Mouse (Mus musculus): ENCODE measurements around the gene Flnb. TPM values are rescaled to one million over a fixed set of nuclear protein-coding genes. Genes with fewer than 3 reads are reported as not detected.

Flnb gene
- polyA plus RNA-seq, 1 experiment from 2014 or later = 14.4 TPM

DNA sequence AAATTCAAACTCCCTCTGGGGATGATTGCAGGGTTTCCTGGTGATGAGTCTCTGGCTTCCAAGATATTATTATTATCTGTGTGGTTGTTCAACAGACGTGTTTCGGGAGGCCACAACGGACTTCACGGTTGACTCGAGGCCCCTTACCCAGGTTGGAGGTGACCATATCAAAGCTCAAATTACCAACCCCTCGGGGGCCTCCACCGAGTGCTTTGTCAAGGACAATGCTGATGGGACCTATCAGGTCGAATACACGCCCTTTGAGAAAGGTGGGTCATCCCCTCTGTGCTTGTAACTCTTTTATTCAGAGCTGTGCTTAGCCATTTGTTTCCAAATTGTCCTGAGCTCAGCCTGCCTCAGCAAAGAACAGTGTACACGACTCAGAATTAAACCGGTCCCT lies 89.3 kb downstream of the Flnb start:
- no peaks in the 10 kb centered on the region for H3K36me3 ChIP-seq (ENCODE audit: control insufficient read depth, insufficient read depth, low read length)
- H3K4me2 ChIP-seq (ENCODE audit: low read depth) = no peak overlapping the region
- H3K4me3 ChIP-seq (ENCODE audit: low read depth, low read length) = no peak overlapping the region
- no peak overlapping the region for H3K27ac ChIP-seq (ENCODE audit: low read depth, low read length)
- no peaks in the 10 kb centered on the region for H3K27me3 ChIP-seq (ENCODE audit: control insufficient read depth, insufficient read depth, low read length)
- no peak for DNase-seq (ENCODE audit: low spot score)
- H3K9ac ChIP-seq (ENCODE audit: low read length) = no peak overlapping the region
- WGBS = 83% methylated on average over 11 of the region's 11 CpGs
- no peaks in the 10 kb centered on the region for H3K9me3 ChIP-seq (ENCODE audit: control insufficient read depth, low read length)
- ATAC-seq (ENCODE audit: insufficient read depth, low FRiP score, low TSS enrichment) = no peak
- no peaks in the 10 kb centered on the region for H3K4me1 ChIP-seq (ENCODE audit: control insufficient read depth, insufficient read depth, low read length)

DNA sequence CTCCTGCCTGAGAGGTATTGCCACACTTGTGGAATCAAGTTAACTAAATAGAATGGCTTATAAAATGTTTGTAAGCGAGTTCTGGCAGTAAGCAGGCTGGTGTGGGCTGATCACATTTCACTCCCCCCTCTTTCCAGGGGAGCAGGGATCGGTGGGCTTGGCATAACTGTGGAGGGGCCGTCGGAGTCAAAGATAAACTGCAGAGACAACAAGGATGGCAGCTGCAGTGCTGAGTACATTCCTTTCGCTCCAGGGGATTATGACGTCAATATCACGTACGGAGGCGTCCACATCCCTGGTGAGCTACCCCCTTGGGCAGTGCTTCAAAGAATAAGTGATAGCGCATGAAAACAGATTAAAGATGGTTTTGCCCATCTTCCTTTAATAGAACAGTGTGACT lies 91.7 kb downstream of the Flnb start:
- Histone ChIP-seq H3K4me2 (ENCODE audit: low read depth) (no peak overlapping the region), H3K4me3 (ENCODE audit: low read depth, low read length) (no peak overlapping the region), H3K9me3 (ENCODE audit: control insufficient read depth, low read length) (no peaks in the 10 kb centered on the region), H3K9ac (ENCODE audit: low read length) (no peak overlapping the region), H3K27ac (ENCODE audit: low read depth, low read length) (no peak overlapping the region), H3K4me1 (ENCODE audit: control insufficient read depth, insufficient read depth, low read length) (no peaks in the 10 kb centered on the region), H3K27me3 (ENCODE audit: control insufficient read depth, insufficient read depth, low read length) (no peaks in the 10 kb centered on the region), H3K36me3 (ENCODE audit: control insufficient read depth, insufficient read depth, low read length) (no peaks in the 10 kb centered on the region)
- ATAC-seq (ENCODE audit: insufficient read depth, low FRiP score, low TSS enrichment) = no peak
- no peak for DNase-seq (ENCODE audit: low spot score)
- 72% methylated on average over 10 of the region's 10 CpGs for WGBS

- ATAC-seq (ENCODE audit: insufficient read depth, low FRiP score, low TSS enrichment) (no peak), DNase-seq (ENCODE audit: low spot score) (no peak)
- Histone ChIP-seq H3K4me3 (ENCODE audit: low read depth, low read length) (no peak overlapping the region), H3K27me3 (ENCODE audit: control insufficient read depth, insufficient read depth, low read length) (no peaks in the 10 kb centered on the region), H3K4me1 (ENCODE audit: control insufficient read depth, insufficient read depth, low read length) (no peaks in the 10 kb centered on the region), H3K9ac (ENCODE audit: low read length) (no peak overlapping the region), H3K36me3 (ENCODE audit: control insufficient read depth, insufficient read depth, low read length) (peaks cover 4% of the 10 kb centered on the region; the same call in 1 of the 2 replicates), H3K27ac (ENCODE audit: low read depth, low read length) (no peak overlapping the region), H3K9me3 (ENCODE audit: control insufficient read depth, low read length) (no peaks in the 10 kb centered on the region), H3K4me2 (ENCODE audit: low read depth) (no peak overlapping the region)
- WGBS = 70% methylated on average over 7 of the region's 7 CpGs
These were observed 96.1 kb downstream of the Flnb start for GRCm38 (mm10) chr14:7913842-7914241.

DNA sequence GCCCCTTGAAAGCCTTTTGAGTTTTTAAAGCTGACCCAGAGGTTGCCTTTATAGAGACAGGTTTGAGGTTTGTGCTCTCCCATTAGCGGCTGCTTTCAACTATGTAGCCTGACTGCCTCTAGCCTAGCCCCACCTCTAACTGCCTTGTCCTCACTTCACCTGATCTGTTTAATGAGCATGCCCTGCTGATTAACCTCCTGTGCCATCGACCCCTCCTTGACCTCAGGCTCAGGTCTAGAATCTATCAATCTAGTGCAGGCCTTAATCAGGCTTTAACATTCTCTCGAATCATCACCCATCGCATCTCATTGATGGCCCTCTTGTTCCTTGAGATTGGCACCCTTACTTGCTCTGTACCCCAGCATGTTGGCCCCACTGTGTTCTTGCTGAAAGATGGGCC lies 96.7 kb downstream of the Flnb start:
- H3K4me1 ChIP-seq (ENCODE audit: control insufficient read depth, insufficient read depth, low read length) = no peaks in the 10 kb centered on the region
- H3K9me3 ChIP-seq (ENCODE audit: control insufficient read depth, low read length) = no peaks in the 10 kb centered on the region
- H3K4me2 ChIP-seq (ENCODE audit: low read depth) = no peak overlapping the region
- no peak overlapping the region for H3K27ac ChIP-seq (ENCODE audit: low read depth, low read length)
- ATAC-seq (ENCODE audit: insufficient read depth, low FRiP score, low TSS enrichment) (no peak), DNase-seq (ENCODE audit: low spot score) (no peak)
- WGBS = 80% methylated on average over 4 of the region's 4 CpGs
- no peak overlapping the region for H3K9ac ChIP-seq (ENCODE audit: low read length)
- peaks cover 4% of the 10 kb centered on the region; the same call in 1 of the 2 replicates for H3K36me3 ChIP-seq (ENCODE audit: control insufficient read depth, insufficient read depth, low read length)
- no peaks in the 10 kb centered on the region for H3K27me3 ChIP-seq (ENCODE audit: control insufficient read depth, insufficient read depth, low read length)
- H3K4me3 ChIP-seq (ENCODE audit: low read depth, low read length) = no peak overlapping the region

- Histone ChIP-seq H3K9me3 (ENCODE audit: control insufficient read depth, low read length) (no peaks in the 10 kb centered on the region), H3K36me3 (ENCODE audit: control insufficient read depth, insufficient read depth, low read length) (peaks cover 4% of the 10 kb centered on the region; the same call in 1 of the 2 replicates), H3K4me1 (ENCODE audit: control insufficient read depth, insufficient read depth, low read length) (no peaks in the 10 kb centered on the region), H3K4me3 (ENCODE audit: low read depth, low read length) (no peak overlapping the region), H3K27me3 (ENCODE audit: control insufficient read depth, insufficient read depth, low read length) (no peaks in the 10 kb centered on the region), H3K27ac (ENCODE audit: low read depth, low read length) (no peak overlapping the region), H3K9ac (ENCODE audit: low read length) (no peak overlapping the region), H3K4me2 (ENCODE audit: low read depth) (no peak overlapping the region)
- WGBS = 90% methylated on average over 6 of the region's 6 CpGs
- DNase-seq (ENCODE audit: low spot score) (no peak), ATAC-seq (ENCODE audit: insufficient read depth, low FRiP score, low TSS enrichment) (no peak)
These were observed 100.6 kb downstream of the Flnb start for GRCm38 (mm10) chr14:7918150-7918991.

GRCm38 (mm10) chr14:7919309-7919708 lies 101.6 kb downstream of the Flnb start:
- H3K9me3 ChIP-seq (ENCODE audit: control insufficient read depth, low read length) = no peaks in the 10 kb centered on the region
- H3K27ac ChIP-seq (ENCODE audit: low read depth, low read length) = no peak overlapping the region
- DNase-seq (ENCODE audit: low spot score) = no peak
- WGBS = 95% methylated on average over 5 of the region's 5 CpGs
- no peak overlapping the region for H3K4me3 ChIP-seq (ENCODE audit: low read depth, low read length)
- peaks cover 6% of the 10 kb centered on the region; the same call in 1 of the 2 replicates for H3K36me3 ChIP-seq (ENCODE audit: control insufficient read depth, insufficient read depth, low read length)
- H3K4me2 ChIP-seq (ENCODE audit: low read depth) = no peak overlapping the region
- no peaks in the 10 kb centered on the region for H3K27me3 ChIP-seq (ENCODE audit: control insufficient read depth, insufficient read depth, low read length)
- H3K4me1 ChIP-seq (ENCODE audit: control insufficient read depth, insufficient read depth, low read length) = no peaks in the 10 kb centered on the region
- no peak for ATAC-seq (ENCODE audit: insufficient read depth, low FRiP score, low TSS enrichment)
- H3K9ac ChIP-seq (ENCODE audit: low read length) = no peak overlapping the region

DNA sequence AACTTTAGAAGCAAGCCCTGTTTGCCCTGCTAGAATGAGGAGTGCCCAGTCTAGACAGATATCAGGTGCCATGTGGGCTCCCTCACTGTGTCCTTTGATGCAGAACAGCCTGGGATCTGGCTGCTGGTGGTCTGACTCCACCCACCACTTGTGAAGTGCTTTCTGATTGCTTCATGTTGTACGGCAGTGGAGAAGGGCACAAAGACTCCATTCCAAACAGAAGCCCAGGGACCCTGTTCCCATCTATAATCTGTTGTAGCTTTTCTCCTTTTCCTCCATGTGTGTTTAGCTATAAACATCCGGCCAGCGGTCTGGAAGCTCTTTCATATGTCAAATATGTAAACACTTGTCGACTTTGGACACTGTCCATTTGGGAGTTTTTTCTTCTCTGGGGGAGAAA lies 102.2 kb downstream of the Flnb start:
- Histone ChIP-seq H3K36me3 (ENCODE audit: control insufficient read depth, insufficient read depth, low read length) (peaks cover 6% of the 10 kb centered on the region; the same call in 1 of the 2 replicates), H3K4me3 (ENCODE audit: low read depth, low read length) (no peak overlapping the region), H3K27ac (ENCODE audit: low read depth, low read length) (no peak overlapping the region), H3K9ac (ENCODE audit: low read length) (no peak overlapping the region), H3K4me1 (ENCODE audit: control insufficient read depth, insufficient read depth, low read length) (no peaks in the 10 kb centered on the region), H3K27me3 (ENCODE audit: control insufficient read depth, insufficient read depth, low read length) (no peaks in the 10 kb centered on the region), H3K4me2 (ENCODE audit: low read depth) (no peak overlapping the region), H3K9me3 (ENCODE audit: control insufficient read depth, low read length) (no peaks in the 10 kb centered on the region)
- DNase-seq (ENCODE audit: low spot score) (no peak), ATAC-seq (ENCODE audit: insufficient read depth, low FRiP score, low TSS enrichment) (no peak)
- WGBS = 80% methylated on average over 4 of the region's 4 CpGs

DNA sequence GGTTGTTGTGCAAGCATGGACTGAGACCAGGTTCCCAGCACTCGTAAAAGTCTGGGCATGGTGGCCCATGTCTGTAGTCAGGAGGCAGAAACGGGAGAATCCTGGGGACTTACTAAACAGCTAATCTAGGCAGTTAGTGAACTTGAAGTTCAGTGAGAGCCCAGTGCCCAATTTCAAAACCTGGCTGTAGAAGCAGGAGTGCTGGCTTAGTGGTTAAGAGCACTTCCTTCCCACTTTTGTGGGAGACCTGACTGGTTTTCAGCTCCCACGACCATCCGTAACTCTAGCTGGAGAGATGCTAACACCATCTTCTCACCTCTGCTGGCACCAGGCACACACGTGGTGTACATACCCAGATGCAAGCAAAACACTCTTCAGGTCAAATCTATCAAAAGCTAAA lies 103.7 kb downstream of the Flnb start:
- no peak overlapping the region for H3K4me3 ChIP-seq (ENCODE audit: low read depth, low read length)
- no peaks in the 10 kb centered on the region for H3K27me3 ChIP-seq (ENCODE audit: control insufficient read depth, insufficient read depth, low read length)
- H3K9me3 ChIP-seq (ENCODE audit: control insufficient read depth, low read length) = no peaks in the 10 kb centered on the region
- H3K27ac ChIP-seq (ENCODE audit: low read depth, low read length) = no peak overlapping the region
- no peak for DNase-seq (ENCODE audit: low spot score)
- no peaks in the 10 kb centered on the region for H3K4me1 ChIP-seq (ENCODE audit: control insufficient read depth, insufficient read depth, low read length)
- H3K36me3 ChIP-seq (ENCODE audit: control insufficient read depth, insufficient read depth, low read length) = peaks cover 6% of the 10 kb centered on the region
- WGBS = 89% methylated on average over 5 of the region's 5 CpGs
- H3K9ac ChIP-seq (ENCODE audit: low read length) = no peak overlapping the region
- no peak overlapping the region for H3K4me2 ChIP-seq (ENCODE audit: low read depth)
- ATAC-seq (ENCODE audit: insufficient read depth, low FRiP score, low TSS enrichment) = no peak

- Histone ChIP-seq H3K27me3 (ENCODE audit: control insufficient read depth, insufficient read depth, low read length) (no peaks in the 10 kb centered on the region), H3K9ac (ENCODE audit: low read length) (no peak overlapping the region), H3K4me1 (ENCODE audit: control insufficient read depth, insufficient read depth, low read length) (no peaks in the 10 kb centered on the region), H3K27ac (ENCODE audit: low read depth, low read length) (no peak overlapping the region), H3K9me3 (ENCODE audit: control insufficient read depth, low read length) (no peaks in the 10 kb centered on the region), H3K4me2 (ENCODE audit: low read depth) (no peak overlapping the region), H3K36me3 (ENCODE audit: control insufficient read depth, insufficient read depth, low read length) (peaks cover 2% of the 10 kb centered on the region), H3K4me3 (ENCODE audit: low read depth, low read length) (no peak overlapping the region)
- DNase-seq (ENCODE audit: low spot score) (no peak), ATAC-seq (ENCODE audit: insufficient read depth, low FRiP score, low TSS enrichment) (no peak)
These were observed 105.9 kb downstream of the Flnb start for GRCm38 (mm10) chr14:7923635-7924034.

Data from neural tube, embryonic 11.5 days (tissue).